Mouse (Mus musculus) liver, postnatal 0 days (tissue): ENCODE measurements around the gene Vps51.

Experiments
- CTCF ChIP-seq: sonication (generic); IDR thresholded peaks from 2 replicates; pipeline ENCODE4 v1.5.1; 2016; ENCODE audit warnings: antibody characterized with exemption, low read depth
- EP300 ChIP-seq: IDR thresholded peaks from 2 replicates; pipeline ENCODE4 v1.6.1; 2016; ENCODE audit warnings: antibody characterized with exemption, low read depth, mild to moderate bottlenecking

GRCm38 (mm10) chr19:6030520-6031280 lies 46.3 kb downstream of the Vps51 start:
- TF ChIP-seq EP300 (no peak), CTCF (no peak)
